Mouse (Mus musculus): ENCODE measurements around the gene Ptpn1. TPM values are rescaled to one million over a fixed set of nuclear protein-coding genes. Genes with fewer than 3 reads are reported as not detected.

Ptpn1 gene
- polyA plus RNA-seq, 1 experiment from 2014 or later: 54.0 TPM

- H3K9ac ChIP-seq: peak overlapping the region; percentile 13; the same call in 1 of the 2 replicates
Observed at GRCm38 (mm10) chr2:168003431-168003830, 71.6 kb downstream of the Ptpn1 start.

DNA sequence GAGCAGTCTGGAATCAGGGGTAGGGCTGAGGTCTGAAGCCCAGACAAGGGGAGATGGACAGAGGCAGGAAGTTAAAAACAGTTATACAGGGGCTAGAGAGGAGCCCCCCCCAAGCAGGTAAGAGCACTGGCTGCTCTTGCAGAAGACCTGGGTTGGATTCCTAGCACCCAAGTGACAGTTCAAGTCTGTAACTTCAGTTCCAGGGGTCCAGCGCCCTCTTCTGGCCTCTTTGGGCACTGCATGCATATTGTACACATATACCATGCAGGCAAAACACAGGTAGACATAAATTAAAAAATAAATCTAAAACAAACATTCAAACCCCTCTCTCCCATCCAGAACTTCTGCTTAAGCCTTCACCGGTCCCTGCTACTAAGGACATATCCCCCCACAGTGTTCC, 72.5 kb downstream of the Ptpn1 start:
- 55% methylated on average over 2 of the region's 2 CpGs for WGBS
- ATAC-seq (ENCODE audit: low FRiP score, low read depth): no peak
- Histone ChIP-seq H3K9ac (no peak overlapping the region), H3K36me3 (peaks cover 7% of the 10 kb centered on the region; the same call in 1 of the 2 replicates), H3K4me2 (replicated peaks) (no peak overlapping the region), H3K4me3 (no peak overlapping the region), H3K4me1 (peaks cover 15% of the 10 kb centered on the region), H3K27me3 (no peaks in the 10 kb centered on the region), H3K27ac (no peak overlapping the region), H3K9me3 (peaks cover 8% of the 10 kb centered on the region)

More at GRCm38 (mm10) chr2:168003431-168003830, 71.6 kb downstream of the Ptpn1 start:
- Histone ChIP-seq H3K4me1 (peaks cover 15% of the 10 kb centered on the region), H3K4me3 (no peak overlapping the region), H3K9me3 (peaks cover 8% of the 10 kb centered on the region), H3K36me3 (peaks cover 7% of the 10 kb centered on the region; the same call in 1 of the 2 replicates), H3K4me2 (replicated peaks) (no peak overlapping the region), H3K27me3 (no peaks in the 10 kb centered on the region), H3K27ac (peak overlapping the region; percentile 6; the same call in 1 of the 2 replicates)
- 46% methylated on average over 11 of the region's 12 CpGs for WGBS
- ATAC-seq (ENCODE audit: low FRiP score, low read depth): no peak

DNA sequence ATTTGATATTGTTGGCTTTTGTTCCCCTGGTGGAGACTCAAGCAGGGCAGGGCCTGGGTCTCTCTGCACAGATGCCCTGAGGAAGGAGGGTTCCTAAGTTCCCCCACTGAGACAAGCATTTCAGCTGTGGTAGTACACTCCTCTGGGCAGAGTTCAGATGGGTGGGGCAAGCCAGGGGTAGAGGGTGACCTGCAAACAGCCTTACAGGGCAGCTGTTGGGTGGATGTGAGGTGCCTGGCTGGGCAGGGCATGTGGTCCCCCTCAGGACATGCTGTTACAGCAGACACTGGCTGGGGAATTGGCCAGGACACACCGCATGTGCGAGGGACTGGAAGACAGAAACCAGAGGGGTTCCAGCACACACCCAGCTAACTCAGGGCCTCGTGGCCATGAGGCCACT, 73.1 kb downstream of the Ptpn1 start:
- no peak overlapping the region for H3K4me3 ChIP-seq
- ATAC-seq (ENCODE audit: low FRiP score, low read depth): no peak
- 56% methylated on average over 3 of the region's 3 CpGs for WGBS
- H3K4me1 ChIP-seq: peaks cover 19% of the 10 kb centered on the region
- peaks cover 7% of the 10 kb centered on the region; the same call in 1 of the 2 replicates for H3K36me3 ChIP-seq
- H3K9ac ChIP-seq: no peak overlapping the region
- H3K27ac ChIP-seq: no peak overlapping the region
- H3K9me3 ChIP-seq: peaks cover 8% of the 10 kb centered on the region
- H3K4me2 ChIP-seq (replicated peaks): no peak overlapping the region
- no peaks in the 10 kb centered on the region for H3K27me3 ChIP-seq

GRCm38 (mm10) chr2:168005616-168006015, 73.8 kb downstream of the Ptpn1 start:
- no peak for ATAC-seq (ENCODE audit: low FRiP score, low read depth)
- Histone ChIP-seq H3K27ac (no peak overlapping the region), H3K9ac (no peak overlapping the region), H3K36me3 (peaks cover under 1% of the 10 kb centered on the region; the same call in 1 of the 2 replicates), H3K4me3 (no peak overlapping the region), H3K4me1 (peaks cover 25% of the 10 kb centered on the region), H3K27me3 (no peaks in the 10 kb centered on the region), H3K4me2 (replicated peaks) (no peak overlapping the region), H3K9me3 (peaks cover 2% of the 10 kb centered on the region)
- 31% methylated on average over 3 of the region's 3 CpGs for WGBS

- WGBS: 76% methylated on average over 6 of the region's 6 CpGs
- Histone ChIP-seq H3K27ac (no peak overlapping the region), H3K9me3 (no peaks in the 10 kb centered on the region), H3K36me3 (no peaks in the 10 kb centered on the region), H3K4me2 (replicated peaks) (no peak overlapping the region), H3K27me3 (no peaks in the 10 kb centered on the region), H3K4me3 (no peak overlapping the region), H3K4me1 (peaks cover 33% of the 10 kb centered on the region), H3K9ac (no peak overlapping the region)
- no peak for ATAC-seq (ENCODE audit: low FRiP score, low read depth)
Observed at GRCm38 (mm10) chr2:168006489-168006888, 74.6 kb downstream of the Ptpn1 start.

DNA sequence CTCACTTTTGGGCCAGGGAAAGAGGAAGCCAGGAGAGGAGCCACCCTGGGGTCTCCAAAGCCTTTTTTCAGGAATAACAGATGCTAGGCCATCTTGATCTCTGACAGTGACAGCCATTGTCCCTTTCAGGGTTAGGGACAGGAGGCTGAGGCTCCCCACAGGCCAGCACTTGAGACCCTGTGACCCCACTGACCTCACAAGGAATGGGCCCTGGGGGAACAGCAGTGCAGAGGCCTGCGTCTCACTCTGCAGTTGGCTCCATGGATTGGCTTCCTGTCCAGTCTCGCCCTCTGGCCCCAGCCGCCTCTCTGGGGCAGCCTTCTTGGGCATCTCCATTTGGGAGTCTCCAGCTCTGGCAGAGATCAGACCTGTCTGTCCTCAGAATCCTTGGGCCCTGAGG, 76.3 kb downstream of the Ptpn1 start:
- 66% methylated on average over 3 of the region's 3 CpGs for WGBS
- Histone ChIP-seq H3K9ac (no peak overlapping the region), H3K27ac (no peak overlapping the region), H3K27me3 (no peaks in the 10 kb centered on the region), H3K36me3 (no peaks in the 10 kb centered on the region), H3K4me2 (replicated peaks) (no peak overlapping the region), H3K4me1 (peaks cover 38% of the 10 kb centered on the region), H3K4me3 (no peak overlapping the region), H3K9me3 (no peaks in the 10 kb centered on the region)
- ATAC-seq (ENCODE audit: low FRiP score, low read depth): no peak

DNA sequence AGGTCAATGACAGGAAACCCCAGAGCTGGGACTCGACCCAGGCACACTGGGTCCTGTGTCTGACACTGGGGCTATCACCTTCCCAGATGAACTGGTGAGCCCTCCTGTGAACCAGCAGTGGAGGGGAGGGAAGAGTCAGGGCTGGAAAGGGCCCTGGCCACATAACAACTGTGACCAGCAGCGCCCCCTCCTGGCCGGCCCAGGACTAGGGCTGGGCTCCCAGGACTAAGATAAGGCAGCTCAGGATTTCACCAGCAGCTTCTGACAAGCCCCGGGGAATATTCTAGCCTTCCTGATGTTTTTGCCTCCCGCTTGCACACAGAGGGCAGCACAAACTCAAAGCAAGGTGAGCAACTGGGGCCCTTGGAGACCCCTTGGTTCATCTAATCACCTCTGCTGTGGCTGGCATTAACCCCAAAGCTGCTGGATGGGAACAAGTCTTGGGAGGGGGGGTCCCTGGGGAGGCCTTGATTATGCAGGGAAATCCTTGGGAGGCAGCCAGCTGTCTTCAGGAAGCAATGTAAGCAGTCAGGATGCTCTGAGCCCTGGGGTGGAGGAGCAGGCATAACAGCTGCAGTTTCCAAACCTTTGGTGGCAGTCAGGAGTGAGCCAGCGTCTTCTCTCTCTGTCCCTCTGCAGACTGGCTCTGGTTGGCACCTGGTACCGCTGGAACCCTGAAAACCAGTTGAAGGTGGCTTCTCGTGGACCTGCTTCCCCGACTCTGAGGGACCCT, 78.2 kb downstream of the Ptpn1 start, which contains the start of gene Ripor3:
TSS of gene Ripor3 (minus strand) at position 683 of the 733 bp plus-strand sequence.
- Histone ChIP-seq H3K4me3 (no peak within 1 kb of the TSS), H3K4me1 (peaks cover 33% of the 10 kb centered on the region), H3K9ac (no peak within 1 kb of the TSS), H3K4me2 (replicated peaks) (no peak within 1 kb of the TSS; the same call in 1 of the 2 replicates), H3K36me3 (no peaks in the 10 kb centered on the region), H3K9me3 (no peaks in the 10 kb centered on the region), H3K27ac (peak within 1 kb of the TSS; percentile 67), H3K27me3 (no peaks in the 10 kb centered on the region)
- ATAC-seq (ENCODE audit: low FRiP score, low read depth): no peak
- 31% methylated on average over 9 of the region's 9 CpGs for WGBS

GRCm38 (mm10) chr2:168010893-168011292, 79.0 kb downstream of the Ptpn1 start:
- WGBS: 7% methylated on average over 11 of the region's 11 CpGs
- Histone ChIP-seq H3K9ac (no peak overlapping the region), H3K4me2 (replicated peaks) (no peak overlapping the region; the same call in 1 of the 2 replicates), H3K27me3 (0 out of 2 replicates have a peak, but pooled peaks cover 2% of the 10 kb centered on the region), H3K4me1 (peaks cover 27% of the 10 kb centered on the region), H3K9me3 (no peaks in the 10 kb centered on the region), H3K36me3 (no peaks in the 10 kb centered on the region), H3K4me3 (no peak overlapping the region), H3K27ac (peak overlapping the region; percentile 67; the same call in 1 of the 2 replicates)
- ATAC-seq (ENCODE audit: low FRiP score, low read depth): peak; percentile 42; the same call in 1 of the 2 replicates

GRCm38 (mm10) chr2:168016951-168017391, 85.1 kb downstream of the Ptpn1 start:
- Histone ChIP-seq H3K9ac (no peak overlapping the region), H3K36me3 (no peaks in the 10 kb centered on the region), H3K4me2 (replicated peaks) (no peak overlapping the region), H3K4me3 (no peak overlapping the region), H3K27me3 (0 out of 2 replicates have a peak, but pooled peaks cover 3% of the 10 kb centered on the region), H3K27ac (no peak overlapping the region), H3K4me1 (peaks cover 15% of the 10 kb centered on the region), H3K9me3 (no peaks in the 10 kb centered on the region)
- peak; percentile 17; the same call in 1 of the 2 replicates for ATAC-seq (ENCODE audit: low FRiP score, low read depth)
- WGBS: 40% methylated on average over 5 of the region's 5 CpGs

DNA sequence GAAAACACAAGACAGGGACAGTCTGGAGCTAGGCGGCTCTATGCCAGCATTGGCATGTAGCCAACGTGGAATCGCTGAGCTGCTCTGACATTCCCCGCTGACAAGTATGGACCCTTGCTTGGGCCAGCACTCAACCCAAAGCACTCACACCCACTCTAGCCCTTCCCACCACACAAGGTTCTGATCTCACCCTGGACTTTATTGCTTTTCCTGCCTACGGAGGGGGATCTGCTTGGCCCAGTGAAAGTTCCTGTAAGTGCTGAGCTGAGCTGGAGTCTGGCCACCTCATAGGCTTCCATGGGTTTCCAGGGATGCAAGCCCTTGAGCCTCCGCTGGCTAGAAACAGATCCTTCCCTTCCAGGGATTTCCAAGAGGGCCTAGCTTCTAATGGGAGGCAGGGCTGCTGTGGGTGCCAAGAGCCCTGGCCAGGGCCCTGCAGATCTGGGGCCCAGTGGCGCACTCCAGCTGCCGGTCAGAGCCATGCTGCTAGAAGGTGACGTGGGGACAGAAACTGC, 87.4 kb downstream of the Ptpn1 start:
- no peaks in the 10 kb centered on the region for H3K9me3 ChIP-seq
- H3K4me1 ChIP-seq: peaks cover 14% of the 10 kb centered on the region
- H3K9ac ChIP-seq: no peak overlapping the region
- no peak overlapping the region for H3K4me2 ChIP-seq (replicated peaks)
- 0 out of 2 replicates have a peak, but pooled peaks cover 3% of the 10 kb centered on the region for H3K27me3 ChIP-seq
- peak; percentile 52; the same call in 1 of the 2 replicates for ATAC-seq (ENCODE audit: low FRiP score, low read depth)
- no peaks in the 10 kb centered on the region for H3K36me3 ChIP-seq
- 74% methylated on average over 9 of the region's 9 CpGs for WGBS
- H3K4me3 ChIP-seq: no peak overlapping the region
- peak overlapping the region; percentile 52 for H3K27ac ChIP-seq

- Histone ChIP-seq H3K4me2 (replicated peaks) (no peak overlapping the region), H3K9ac (no peak overlapping the region), H3K27ac (no peak overlapping the region), H3K9me3 (peaks cover 9% of the 10 kb centered on the region), H3K36me3 (no peaks in the 10 kb centered on the region), H3K27me3 (no peaks in the 10 kb centered on the region), H3K4me1 (peaks cover 19% of the 10 kb centered on the region), H3K4me3 (no peak overlapping the region)
- 75% methylated on average over 3 of the region's 3 CpGs for WGBS
- no peak for ATAC-seq (ENCODE audit: low FRiP score, low read depth)
Observed at GRCm38 (mm10) chr2:168023763-168024402, 92.0 kb downstream of the Ptpn1 start.

DNA sequence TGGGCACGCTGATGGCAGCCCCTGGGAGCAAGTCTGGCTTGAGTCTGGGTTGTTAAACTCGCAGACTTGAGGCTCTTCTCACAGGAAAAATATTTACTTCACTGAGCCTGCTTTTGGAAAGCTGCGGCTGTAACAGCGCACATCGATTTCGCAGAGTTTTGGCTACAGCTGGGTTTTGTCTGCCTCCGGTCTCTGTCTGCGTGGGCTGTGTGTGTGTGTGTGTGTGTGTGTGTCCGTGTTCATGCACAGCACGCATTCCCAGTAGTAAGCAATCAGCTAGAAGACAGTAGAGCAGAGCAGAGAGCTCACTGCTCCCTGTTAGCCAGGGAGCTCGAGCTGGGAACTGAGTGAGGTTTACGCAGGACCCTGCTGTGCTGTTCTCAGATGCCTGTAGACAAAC, 93.3 kb downstream of the Ptpn1 start:
- Histone ChIP-seq H3K9ac (peak overlapping the region; percentile 50; the same call in 1 of the 2 replicates), H3K4me2 (replicated peaks) (no peak overlapping the region), H3K36me3 (no peaks in the 10 kb centered on the region), H3K9me3 (peaks cover 13% of the 10 kb centered on the region), H3K4me3 (no peak overlapping the region), H3K4me1 (peaks cover 9% of the 10 kb centered on the region), H3K27me3 (no peaks in the 10 kb centered on the region), H3K27ac (peak overlapping the region; percentile 72; the same call in 1 of the 2 replicates)
- 37% methylated on average over 12 of the region's 12 CpGs for WGBS
- ATAC-seq (ENCODE audit: low FRiP score, low read depth): 0 out of 2 replicates have a peak, but pooled peaks have one; percentile 51
